Mouse (Mus musculus) gastrocnemius, postnatal 36 days (tissue): Measurements from ENCODE around the gene Lamb2. TPM values are rescaled to one million over a fixed set of nuclear protein-coding genes. Genes with fewer than 3 reads are reported as not detected.

Experiments used
- DNase-seq, 2 experiments: peaks; one replicate each; pipeline ENCODE4 v3.0.0; 2022
- intact Hi-C: fragments of 180-260 bp; cut with DNase I; formaldehyde crosslinking; loops from one replicate; pipeline ENCODE4 v1.15.1; 2025
- total RNA-seq, 2 experiments: library from RNA; stranded (reverse); gene quantifications; 2 replicates each; pipeline ENCODE4 v1.2.3; 2021

The Lamb2 gene
- total RNA-seq, 2 experiments from 2014 or later = 118 to 129 TPM

DNA sequence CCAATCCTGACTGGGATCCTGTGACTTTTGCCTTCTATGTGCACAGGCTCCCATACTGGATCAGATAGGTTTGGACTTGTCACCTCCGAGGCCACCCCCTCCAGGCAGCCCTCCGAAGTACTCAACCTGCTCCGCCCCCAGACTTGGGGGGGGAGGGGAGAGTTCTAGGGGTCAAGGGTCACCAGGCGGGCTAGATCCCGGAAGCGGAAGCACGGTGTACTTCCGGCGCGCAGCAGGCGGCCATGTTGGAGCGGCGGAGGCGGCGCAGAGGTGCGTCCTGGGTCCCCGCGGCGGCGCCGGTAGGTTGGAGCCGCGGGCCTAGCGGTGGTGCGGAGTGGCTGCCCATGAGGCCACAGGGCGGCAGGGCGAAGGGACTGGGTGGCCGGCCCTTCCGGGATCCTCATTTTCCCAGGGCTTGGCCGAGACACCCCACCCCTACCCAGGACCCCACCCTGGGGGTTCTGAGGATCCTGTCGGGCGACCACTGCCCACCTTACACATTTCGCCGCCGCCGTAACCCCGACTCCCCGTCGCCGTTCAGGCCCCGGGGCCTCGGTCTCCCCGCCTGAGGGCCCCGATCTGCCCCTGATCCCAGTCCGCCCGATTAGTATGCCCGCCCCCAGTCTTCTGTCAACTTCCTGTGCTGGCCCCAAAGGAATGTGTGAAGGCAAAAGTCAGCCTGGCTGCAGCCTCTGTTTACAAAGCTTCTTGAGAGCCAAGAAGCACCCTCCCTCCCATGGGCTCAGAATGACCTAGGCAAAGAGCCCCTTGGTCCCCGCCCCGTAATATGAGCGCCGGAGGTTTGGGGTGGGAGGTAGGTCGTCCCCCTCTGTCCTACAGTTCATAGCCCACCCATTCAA is 19.0 kb upstream of the Lamb2 start, which contains the start of gene Ccdc71:
TSS of gene Ccdc71 (plus strand) at position 209 of the 860 bp plus-strand sequence.
- intact Hi-C loops = no loop called here
- peak; percentile 79 to 80 for DNase-seq

DNA sequence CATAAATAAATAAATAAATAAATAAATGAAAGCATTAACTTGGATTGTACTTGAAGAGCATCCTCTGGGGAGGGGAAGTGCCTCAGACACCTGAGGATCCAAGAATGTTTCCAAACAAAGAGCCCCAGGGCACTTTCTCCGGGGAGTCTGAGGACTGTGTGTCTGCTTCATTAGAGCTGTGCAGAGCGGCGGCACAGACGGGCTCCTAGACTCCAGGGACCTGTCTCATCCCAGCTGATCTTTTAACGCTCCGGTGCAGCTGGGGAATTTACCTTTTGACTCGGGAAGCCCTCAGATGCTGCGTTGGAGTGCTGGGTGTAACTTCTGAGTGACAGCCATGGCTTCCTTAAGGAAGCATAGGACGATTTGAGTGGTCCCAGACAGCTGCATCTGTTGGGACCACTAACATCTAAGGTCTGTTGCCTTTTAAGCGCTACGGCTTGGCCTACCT is 18.3 kb upstream of the Lamb2 start, which contains the start of gene Klhdc8b:
TSS of gene Klhdc8b (minus strand) at position 401 of the 451 bp plus-strand sequence.
- intact Hi-C loops = no loop called here
- no peak for DNase-seq

DNA sequence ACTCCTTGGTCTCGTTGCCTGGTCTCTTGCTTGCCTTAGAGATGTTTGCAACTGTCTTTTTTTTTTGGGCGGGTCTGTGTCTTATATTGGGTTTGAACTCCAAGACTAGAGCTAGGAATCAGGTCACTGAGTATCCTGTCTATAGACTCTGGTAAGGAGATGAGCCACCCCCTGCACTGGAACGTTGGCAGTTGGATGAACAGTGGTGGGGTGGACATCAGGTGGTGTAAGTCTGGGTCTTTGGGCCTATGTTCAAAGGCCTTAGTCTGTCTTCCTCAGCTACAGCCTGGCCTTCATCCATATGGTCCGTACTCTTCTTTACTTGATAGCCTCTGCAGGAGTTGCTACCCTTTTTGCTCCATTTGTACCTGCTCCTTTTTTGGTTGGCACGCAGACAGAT is 17.9 kb upstream of the Lamb2 start:
- DNase-seq = no peak
- intact Hi-C loops = no loop called here

- DNase-seq = no peak
- intact Hi-C loops = no loop called here
Observed at GRCm38 (mm10) chr9:108462192-108462591, 17.3 kb upstream of the Lamb2 start.

DNA sequence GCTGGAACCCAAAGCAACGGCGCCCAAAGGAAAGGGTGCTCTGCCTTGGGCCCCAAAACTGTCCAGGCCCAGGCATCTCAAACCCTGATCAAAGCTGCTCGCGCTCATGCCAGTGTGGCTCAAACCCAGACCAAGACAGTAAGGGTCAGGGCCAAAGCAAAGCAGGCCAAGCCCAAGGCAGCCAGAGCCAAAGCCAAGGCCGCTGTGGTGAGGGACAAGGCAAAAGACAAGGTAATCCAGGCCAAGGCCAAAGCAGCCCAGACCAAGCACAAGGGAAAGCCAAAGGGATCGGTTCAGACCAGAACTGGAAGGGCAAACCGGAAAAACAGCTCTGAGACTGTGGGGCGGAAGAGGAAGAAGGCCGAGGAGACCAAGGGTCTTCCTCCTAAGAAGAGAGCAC is 15.8 kb upstream of the Lamb2 start:
- no peak for DNase-seq
- intact Hi-C loops = no loop called here

DNA sequence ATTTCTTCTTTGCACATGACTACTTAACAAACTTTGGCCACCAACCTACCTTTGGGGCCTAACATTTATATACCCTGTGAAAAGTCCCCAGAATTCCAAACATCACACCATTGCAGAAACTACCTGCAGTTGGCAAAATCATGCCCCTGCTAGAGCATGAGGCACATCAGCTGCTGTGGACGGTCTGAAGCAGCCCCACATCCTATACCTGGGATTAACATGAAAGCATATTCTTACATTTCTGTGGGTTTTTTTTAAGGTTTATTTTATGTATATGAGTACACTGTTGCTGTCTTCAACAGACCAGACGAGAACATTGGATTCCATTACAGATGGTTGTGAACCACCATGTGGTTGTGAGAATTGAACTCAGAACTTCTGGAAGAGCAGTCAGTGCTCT is 13.3 kb upstream of the Lamb2 start:
- no peak for DNase-seq
- intact Hi-C loops = no loop called here

- intact Hi-C loops = no loop called here
- no peak for DNase-seq
Observed at GRCm38 (mm10) chr9:108469430-108469829, 10.1 kb upstream of the Lamb2 start.

GRCm38 (mm10) chr9:108469845-108470244 is 9.7 kb upstream of the Lamb2 start:
- no peak for DNase-seq
- intact Hi-C loops = no loop called here

DNA sequence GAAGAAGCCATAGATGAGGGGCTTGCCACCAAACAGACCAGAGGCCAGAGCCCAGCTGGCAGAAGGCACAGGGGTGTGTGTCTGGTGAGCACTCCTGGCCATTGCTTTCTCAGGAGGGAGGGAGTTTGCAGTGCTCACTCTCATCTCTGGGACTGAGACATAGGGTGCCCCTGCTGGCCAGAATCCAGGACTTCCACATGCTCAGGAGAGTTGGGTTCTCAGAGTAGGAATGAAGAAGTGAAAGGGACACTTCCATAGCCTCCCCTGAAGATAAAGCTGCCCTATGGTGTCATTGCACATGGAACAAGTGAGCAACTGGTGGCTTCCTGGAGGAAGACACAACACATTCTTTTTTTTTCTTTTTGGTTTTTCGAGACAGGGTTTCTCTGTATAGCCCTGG is 5.0 kb upstream of the Lamb2 start:
- DNase-seq = no peak
- intact Hi-C loops = no loop called here

DNA sequence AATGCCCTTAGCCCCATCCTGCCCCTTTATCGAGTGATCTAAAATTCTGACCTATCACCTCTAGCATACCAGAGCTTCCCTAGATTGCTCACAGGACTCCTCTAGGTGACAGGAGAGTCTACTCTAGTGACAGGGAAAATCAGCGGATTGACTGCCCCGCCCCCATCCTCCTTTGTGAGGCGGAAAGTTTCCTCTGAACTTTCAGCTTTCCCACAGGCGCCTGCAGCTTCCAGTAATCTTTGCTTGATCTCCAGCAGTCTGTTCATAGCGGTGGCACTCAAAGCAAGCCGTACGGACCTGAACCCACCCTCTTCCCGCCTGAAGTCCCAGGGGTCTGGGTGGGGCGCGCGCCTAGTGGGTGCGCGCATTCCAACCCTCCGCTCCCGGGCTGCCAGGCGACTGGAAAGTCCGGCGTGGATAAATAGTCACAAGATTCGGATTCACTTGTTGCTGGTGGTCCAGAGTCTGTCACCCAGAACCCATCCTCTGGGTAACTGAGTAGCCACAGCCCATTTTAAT is 839 bp upstream of the Lamb2 start:
- DNase-seq = peak; percentile 86 to 89
- intact Hi-C loops = no loop called here

DNA sequence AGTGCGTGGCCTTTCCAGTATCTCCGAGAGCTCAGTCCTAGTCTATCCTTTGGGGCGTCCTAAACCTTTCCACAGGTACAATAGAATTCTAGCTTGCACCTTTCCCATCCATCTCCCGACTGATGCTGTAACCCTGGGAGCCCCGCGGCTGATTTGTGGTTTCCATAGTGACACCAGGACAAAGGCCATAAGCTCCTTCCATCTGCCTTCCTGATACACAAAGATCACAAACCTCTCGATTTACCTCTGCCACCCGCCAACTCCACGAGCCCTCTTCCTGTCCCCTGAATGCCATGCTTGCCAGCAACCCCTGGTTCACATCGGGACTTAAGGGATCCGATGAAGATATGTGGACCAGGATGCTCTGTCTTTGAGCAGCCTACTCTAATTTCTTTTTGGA is 295 bp upstream of the Lamb2 start:
- no peak for DNase-seq
- intact Hi-C loops = no loop called here

- intact Hi-C loops = no loop called here
- no peak for DNase-seq
Observed at GRCm38 (mm10) chr9:108480813-108481519, 1.4 kb downstream of the Lamb2 start.

DNA sequence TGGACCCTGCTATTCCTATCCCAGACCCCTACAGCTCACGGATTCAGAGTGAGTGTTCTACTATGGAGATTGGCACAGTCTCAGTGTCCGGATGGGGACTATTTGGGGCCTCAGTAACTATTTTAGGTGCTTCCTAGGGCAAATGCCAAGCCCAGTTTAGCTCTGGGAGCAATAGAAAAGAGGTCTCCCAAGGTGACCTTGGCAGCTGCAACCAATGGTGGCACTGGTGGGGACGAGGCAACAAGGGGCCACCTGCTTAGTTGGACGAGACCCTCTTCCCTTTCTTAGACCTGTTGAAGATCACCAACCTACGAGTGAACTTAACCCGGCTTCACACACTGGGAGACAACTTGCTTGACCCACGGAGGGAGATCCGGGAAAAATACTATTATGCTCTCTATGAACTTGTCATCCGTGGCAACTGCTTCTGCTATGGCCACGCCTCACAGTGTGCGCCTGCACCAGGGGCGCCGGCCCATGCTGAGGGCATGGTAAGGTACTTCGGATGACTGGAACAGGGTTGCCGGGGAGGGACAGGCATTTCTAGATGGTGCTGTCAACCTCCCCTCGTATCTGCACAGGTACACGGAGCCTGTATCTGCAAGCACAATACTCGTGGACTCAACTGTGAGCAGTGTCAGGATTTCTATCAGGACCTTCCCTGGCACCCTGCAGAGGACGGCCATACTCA is 2.1 kb downstream of the Lamb2 start:
- intact Hi-C loops = no loop called here
- DNase-seq = no peak

DNA sequence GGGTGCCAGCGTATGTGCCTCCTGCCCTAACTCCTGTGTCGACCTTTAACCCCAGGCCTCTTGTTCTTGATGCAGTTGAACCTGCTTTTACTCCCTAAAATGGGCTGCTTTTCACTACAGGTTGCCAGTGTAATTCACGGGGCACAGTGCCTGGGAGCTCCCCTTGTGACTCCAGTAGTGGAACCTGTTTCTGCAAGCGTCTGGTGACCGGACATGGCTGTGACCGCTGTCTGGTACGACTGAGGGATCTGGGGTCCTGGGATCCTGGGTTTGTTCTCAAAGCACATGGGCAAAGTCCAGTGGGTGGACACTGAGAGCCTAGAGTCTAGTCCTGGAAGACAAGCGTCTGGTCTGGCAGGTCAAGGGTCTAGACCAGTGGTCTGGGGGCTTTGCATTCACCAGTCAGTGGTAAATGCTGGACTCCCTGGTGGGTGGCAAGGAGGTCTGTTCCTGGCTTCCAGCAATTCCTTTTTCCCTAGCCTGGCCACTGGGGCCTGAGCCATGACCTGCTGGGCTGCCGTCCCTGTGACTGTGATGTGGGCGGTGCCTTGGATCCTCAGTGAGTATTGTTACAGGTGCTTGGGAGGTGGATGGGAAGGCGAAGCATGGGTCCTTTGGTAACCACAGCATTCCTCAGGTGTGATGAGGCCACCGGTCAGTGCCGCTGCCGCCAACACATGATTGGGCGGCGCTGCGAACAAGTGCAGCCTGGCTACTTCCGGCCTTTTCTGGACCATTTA is 3.7 kb downstream of the Lamb2 start:
- no peak for DNase-seq
- intact Hi-C loops = no loop called here

DNA sequence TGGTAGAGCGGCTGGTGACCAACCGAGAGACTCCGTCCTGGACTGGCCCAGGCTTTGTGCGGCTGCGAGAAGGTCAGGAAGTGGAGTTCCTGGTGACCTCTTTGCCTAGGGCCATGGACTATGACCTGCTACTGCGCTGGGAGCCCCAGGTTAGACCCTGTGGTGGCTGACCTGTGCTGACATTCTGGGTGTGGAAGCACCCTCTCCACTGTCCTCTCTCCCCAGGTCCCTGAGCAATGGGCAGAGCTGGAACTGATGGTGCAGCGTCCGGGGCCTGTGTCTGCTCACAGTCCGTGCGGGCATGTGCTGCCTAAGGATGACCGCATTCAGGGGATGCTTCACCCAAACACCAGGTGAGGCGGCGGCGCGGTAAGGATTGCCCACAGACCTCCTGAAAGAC is 4.5 kb downstream of the Lamb2 start:
- DNase-seq = no peak
- intact Hi-C loops = no loop called here

DNA sequence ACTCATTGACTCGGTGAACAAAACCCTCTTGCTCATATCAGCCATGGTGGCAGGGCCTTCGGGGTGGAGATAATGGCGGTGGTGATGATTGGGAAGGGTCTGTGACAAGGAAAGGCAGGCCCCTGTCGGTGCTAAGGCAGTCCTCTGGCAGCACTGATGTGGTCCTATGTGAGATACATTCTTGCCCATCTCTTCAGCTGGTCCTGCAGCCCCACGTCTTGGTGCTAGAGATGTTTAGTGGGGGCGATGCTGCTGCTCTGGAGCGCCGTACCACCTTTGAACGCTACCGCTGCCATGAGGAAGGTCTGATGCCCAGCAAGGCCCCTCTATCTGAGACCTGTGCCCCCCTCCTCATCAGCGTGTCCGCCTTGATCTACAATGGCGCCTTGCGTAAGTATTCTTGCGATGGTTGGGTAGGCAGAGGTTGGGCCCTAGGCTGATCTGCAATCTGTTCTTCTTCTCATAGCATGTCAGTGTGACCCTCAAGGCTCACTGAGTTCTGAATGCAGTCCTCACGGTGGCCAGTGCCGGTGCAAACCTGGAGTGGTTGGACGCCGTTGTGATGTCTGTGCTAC is 5.9 kb downstream of the Lamb2 start:
- intact Hi-C loops = no loop called here
- no peak for DNase-seq

- intact Hi-C loops = no loop called here
- no peak for DNase-seq
Observed at GRCm38 (mm10) chr9:108486973-108487530, 7.5 kb downstream of the Lamb2 start.

- no peak for DNase-seq
- intact Hi-C loops = no loop called here
Observed at GRCm38 (mm10) chr9:108488403-108488802, 8.9 kb downstream of the Lamb2 start.

GRCm38 (mm10) chr9:108489215-108489614 is 9.7 kb downstream of the Lamb2 start:
- intact Hi-C loops = no loop called here
- no peak for DNase-seq
